Mouse (Mus musculus) bone marrow, adult 2 months (tissue): ENCODE measurements around the gene Efna4. TPM values are rescaled to one million over a fixed set of nuclear protein-coding genes. Genes with fewer than 3 reads are reported as not detected.

ENCODE experiments used
- H3K27ac ChIP-seq: fragments of 200-500 bp; 2 replicates; pipeline ENCODE4 v1.5.1; 2012; ENCODE audit warnings: low read depth, mild to moderate bottlenecking, control low read depth, inconsistent platforms, low read length; ENCODE audit not compliant: control insufficient read depth, poor library complexity, insufficient read depth
- H3K4me1 ChIP-seq: fragments of 200-500 bp; 2 replicates; pipeline ENCODE4 v1.6.1; 2011; ENCODE audit warnings: low read length; ENCODE audit not compliant: control insufficient read depth, insufficient read depth
- H3K4me3 ChIP-seq: fragments of 200-500 bp; replicated peaks from 2 replicates; pipeline ENCODE3; 2011; ENCODE audit warnings: mild to moderate bottlenecking, low read depth, low read length, control low read depth; ENCODE audit not compliant: control insufficient read depth
- CTCF ChIP-seq: fragments of 200-500 bp; IDR thresholded peaks from 2 replicates; pipeline ENCODE4 v1.5.1; 2011; ENCODE audit warnings: low read length, control low read depth; ENCODE audit not compliant: control insufficient read depth, insufficient read depth
- POLR2A ChIP-seq: fragments of 200-500 bp; IDR thresholded peaks from 2 replicates; pipeline ENCODE4 v1.6.1; 2011; ENCODE audit warnings: low read depth, mild to moderate bottlenecking, control low read depth, low read length, borderline replicate concordance; ENCODE audit not compliant: control insufficient read depth
- WGBS: fragments of 180-500 bp; shearing (Covaris S2); methylation state at CpG from one replicate; pipeline ENCODE4 v1.1.7; 2018; 5-methylcytosine and 5-hydroxymethylcytosine counted together
- polyA plus RNA-seq: library from polyadenylated mRNA; stranded (reverse); fragments of >200 nt; gene quantifications from 2 replicates; pipeline ENCODE4 v1.2.4, GENCODE M21; 2011; ENCODE audit warnings: low replicate concordance; ENCODE audit not compliant: missing spikeins, insufficient read depth, insufficient read length

The Efna4 gene
- polyA plus RNA-seq, 1 experiment: not detected

GRCm38 (mm10) chr3:89315930-89316831 is 21.6 kb downstream of the Efna4 start:
- Histone ChIP-seq H3K4me3 (no peak overlapping the region), H3K4me1 (no peaks in the 10 kb centered on the region), H3K27ac (no peak overlapping the region)
- TF ChIP-seq CTCF: peak; percentile 5; the same call in 1 of the 2 replicates
- no peak for TF ChIP-seq POLR2A
- WGBS: 11% methylated on average over 39 of the region's 40 CpGs

- no peak overlapping the region for H3K27ac ChIP-seq
- no peak overlapping the region for H3K4me3 ChIP-seq
- H3K4me1 ChIP-seq: no peaks in the 10 kb centered on the region
Measured at GRCm38 (mm10) chr3:89315195-89315929, 22.5 kb downstream of the Efna4 start.

GRCm38 (mm10) chr3:89314791-89315190 is 23.0 kb downstream of the Efna4 start:
- TF ChIP-seq CTCF: no peak
- Histone ChIP-seq H3K4me3 (no peak overlapping the region), H3K4me1 (no peaks in the 10 kb centered on the region), H3K27ac (no peak overlapping the region)
- 38% methylated on average over 2 of the region's 2 CpGs for WGBS

More at GRCm38 (mm10) chr3:89315195-89315929, 22.5 kb downstream of the Efna4 start:
- 8% methylated on average over 26 of the region's 26 CpGs for WGBS
- peak; percentile 87 for TF ChIP-seq CTCF
- TF ChIP-seq POLR2A: no peak

GRCm38 (mm10) chr3:89314340-89314739 is 23.5 kb downstream of the Efna4 start:
- TF ChIP-seq CTCF: no peak
- TF ChIP-seq POLR2A: no peak
- Histone ChIP-seq H3K4me3 (no peak overlapping the region), H3K4me1 (no peaks in the 10 kb centered on the region), H3K27ac (no peak overlapping the region)
- 73% methylated on average over 5 of the region's 5 CpGs for WGBS

- no peaks in the 10 kb centered on the region for H3K4me1 ChIP-seq
- WGBS: 6% methylated on average over 9 of the region's 9 CpGs
- H3K27ac ChIP-seq: no peak overlapping the region
- H3K4me3 ChIP-seq: no peak overlapping the region
- TF ChIP-seq POLR2A: no peak
- TF ChIP-seq CTCF: peak; percentile 81
Measured at GRCm38 (mm10) chr3:89308089-89308488, 29.7 kb downstream of the Efna4 start.

GRCm38 (mm10) chr3:89305551-89306325 is 32.1 kb downstream of the Efna4 start:
- no peak overlapping the region for H3K4me3 ChIP-seq
- WGBS: 82% methylated on average over 8 of the region's 8 CpGs
- H3K27ac ChIP-seq: no peak overlapping the region
- TF ChIP-seq CTCF: no peak
- no peak for TF ChIP-seq POLR2A
- no peaks in the 10 kb centered on the region for H3K4me1 ChIP-seq

GRCm38 (mm10) chr3:89305105-89305504 is 32.7 kb downstream of the Efna4 start:
- Histone ChIP-seq H3K4me3 (no peak overlapping the region), H3K27ac (no peak overlapping the region), H3K4me1 (no peaks in the 10 kb centered on the region)
- TF ChIP-seq POLR2A: no peak
- TF ChIP-seq CTCF: no peak
- 77% methylated on average over 4 of the region's 4 CpGs for WGBS

GRCm38 (mm10) chr3:89304440-89304839 is 33.4 kb downstream of the Efna4 start:
- TF ChIP-seq POLR2A (no peak), CTCF (no peak)
- WGBS: 81% methylated on average over 6 of the region's 6 CpGs

More at GRCm38 (mm10) chr3:89304440-89304839, 33.4 kb downstream of the Efna4 start:
- no peak overlapping the region for H3K27ac ChIP-seq
- H3K4me3 ChIP-seq: no peak overlapping the region
- H3K4me1 ChIP-seq: no peaks in the 10 kb centered on the region
